Mouse (Mus musculus) brain, embryonic 14.5 days (tissue): Measurements from ENCODE around the gene Gas2l2.

ENCODE experiments used
- CTCF ChIP-seq: fragments of 200-500 bp; IDR thresholded peaks from 2 replicates; pipeline ENCODE4 v1.5.1; 2012; ENCODE audit warnings: inconsistent platforms, mild to moderate bottlenecking, moderate library complexity, borderline replicate concordance; ENCODE audit not compliant: insufficient read depth, insufficient read length; ENCODE audit errors: extremely low read depth
- POLR2A ChIP-seq: fragments of 200-500 bp; IDR thresholded peaks from 2 replicates; pipeline ENCODE4 v1.6.1; 2012; ENCODE audit warnings: mild to moderate bottlenecking, inconsistent platforms, borderline replicate concordance; ENCODE audit not compliant: poor library complexity, insufficient read depth, insufficient read length, severe bottlenecking; ENCODE audit errors: extremely low read depth

- TF ChIP-seq POLR2A (no peak), CTCF (no peak)
Observed at GRCm38 (mm10) chr11:83410510-83410909, 18.7 kb downstream of the Gas2l2 start.
